Mouse (Mus musculus): Measurements from ENCODE around the gene Faap20.

DNA sequence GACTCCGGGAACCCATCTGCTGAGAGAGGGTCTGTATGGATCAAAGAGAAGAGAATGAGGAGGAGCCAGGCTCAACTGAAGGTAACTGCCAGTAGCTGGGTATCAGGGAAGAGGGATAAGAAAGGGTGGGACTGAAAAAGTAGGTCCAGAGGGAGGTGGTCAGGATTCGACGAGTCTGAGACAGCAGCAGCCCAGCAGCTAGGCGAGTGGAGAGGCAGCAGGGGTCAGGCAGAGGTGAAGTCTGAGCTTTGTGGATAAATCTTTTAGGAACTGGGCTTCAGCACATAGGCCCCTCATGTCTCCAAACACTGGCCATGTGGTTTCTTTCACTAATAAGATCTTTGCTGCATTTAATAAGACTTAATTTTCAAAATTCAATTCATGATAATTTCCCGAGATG is 24.8 kb downstream of the Faap20 start:
- no peak for TF ChIP-seq CTCF (IDR thresholded peaks at IDR 0.05; ENCODE audit: low read depth, low read length)
- no peak for TF ChIP-seq EP300 (IDR thresholded peaks at IDR 0.05; ENCODE audit: insufficient read depth, low read depth, low read length)
